Mouse (Mus musculus): ENCODE measurements at regions not wholly inside any gene's neighbourhood (a gene's known extent, or its start where the extent isn't known, plus 50 kb on each side); places are given as distances from the start of the nearest gene placed in this dataset.

DNA sequence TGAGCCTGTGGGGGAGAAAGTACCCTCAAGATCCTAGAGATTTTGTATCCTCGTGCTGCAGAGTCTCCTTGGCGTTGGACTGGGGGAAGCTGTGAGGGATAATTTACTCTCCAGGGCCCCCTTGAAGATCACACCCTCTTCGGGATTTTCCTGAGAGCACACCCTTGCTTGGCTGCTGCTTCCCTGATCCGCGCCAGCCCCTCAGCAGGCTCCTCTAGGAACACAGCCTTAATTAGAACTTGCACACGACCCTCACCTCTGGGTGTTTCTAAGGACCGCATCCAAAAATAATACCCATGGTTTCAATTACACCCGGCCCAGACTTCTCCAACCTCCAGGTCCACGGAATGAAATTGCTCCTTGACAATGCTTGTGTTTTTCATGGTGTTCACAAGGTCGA, 553.6 kb downstream of the Bnc2 start:
- no peaks in the 10 kb centered on the region for H3K27me3 ChIP-seq (ENCODE audit: control insufficient read depth, insufficient read depth, low read length)
- H3K36me3 ChIP-seq (ENCODE audit: control insufficient read depth, insufficient read depth, low read length): no peaks in the 10 kb centered on the region
- H3K27ac ChIP-seq (ENCODE audit: control insufficient read depth, insufficient read depth, low read depth, low read length): no peak overlapping the region
- TF ChIP-seq CTCF (IDR thresholded peaks at IDR 0.05; ENCODE audit: control insufficient read depth, insufficient read depth, insufficient replicate concordance, low read depth, low read length) (no peak), POLR2A (IDR thresholded peaks at IDR 0.05; ENCODE audit: control insufficient read depth, low read depth, low read length) (no peak)
- H3K4me1 ChIP-seq (ENCODE audit: control insufficient read depth, insufficient read depth, low read length): no peaks in the 10 kb centered on the region
- no peak overlapping the region for H3K4me3 ChIP-seq (ENCODE audit: control insufficient read depth, low read depth, low read length)

DNA sequence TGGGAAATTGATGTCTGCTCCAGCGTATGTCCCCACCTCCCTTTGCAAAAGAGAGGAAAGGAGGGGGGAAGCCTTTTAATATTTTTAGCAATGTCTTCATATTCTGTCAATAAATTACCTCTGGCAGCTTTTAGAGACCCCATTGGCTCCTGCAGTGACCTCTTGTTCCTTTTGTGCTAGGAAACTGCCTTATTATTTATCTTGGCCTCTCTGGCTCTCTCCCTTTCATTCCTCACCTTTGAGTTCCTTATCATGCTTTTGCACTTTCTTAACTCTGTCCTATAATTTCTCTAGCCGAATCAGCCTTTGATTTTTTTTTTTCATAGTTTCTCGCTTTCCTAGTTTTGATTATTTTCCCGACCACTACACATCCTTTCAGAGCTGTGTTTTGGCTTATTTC, 548.7 kb downstream of the Bnc2 start:
- no peaks in the 10 kb centered on the region for H3K27me3 ChIP-seq (ENCODE audit: control insufficient read depth, insufficient read depth, low read length)
- no peaks in the 10 kb centered on the region for H3K36me3 ChIP-seq (ENCODE audit: control insufficient read depth, insufficient read depth, low read length)
- no peak overlapping the region for H3K4me3 ChIP-seq (ENCODE audit: control insufficient read depth, low read depth, low read length)
- H3K27ac ChIP-seq (ENCODE audit: control insufficient read depth, insufficient read depth, low read depth, low read length): no peak overlapping the region
- TF ChIP-seq CTCF (IDR thresholded peaks at IDR 0.05; ENCODE audit: control insufficient read depth, insufficient read depth, insufficient replicate concordance, low read depth, low read length): no peak
- no peak for TF ChIP-seq POLR2A (IDR thresholded peaks at IDR 0.05; ENCODE audit: control insufficient read depth, low read depth, low read length)
- no peaks in the 10 kb centered on the region for H3K4me1 ChIP-seq (ENCODE audit: control insufficient read depth, insufficient read depth, low read length)

DNA sequence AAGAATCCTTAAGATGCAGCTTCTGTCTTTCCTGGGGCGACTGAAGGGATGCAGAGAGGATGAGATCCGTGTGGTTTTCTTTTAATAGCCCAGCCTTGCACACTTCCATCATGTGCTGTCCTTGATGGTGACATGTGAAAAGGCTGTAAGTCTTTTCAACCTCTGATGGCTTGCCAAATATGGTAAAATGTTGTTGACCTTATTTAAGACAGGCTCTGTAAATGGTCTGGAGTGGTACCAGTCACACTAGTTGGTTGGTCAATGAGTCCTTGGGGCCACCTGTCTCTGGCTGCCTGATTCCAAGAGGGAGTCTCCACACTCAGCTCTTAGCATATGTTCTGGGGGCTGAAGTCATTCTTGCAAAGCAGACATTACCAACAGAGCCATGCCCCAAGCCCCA, 547.7 kb downstream of the Bnc2 start:
- Histone ChIP-seq H3K4me3 (ENCODE audit: control insufficient read depth, low read depth, low read length) (no peak overlapping the region), H3K27me3 (ENCODE audit: control insufficient read depth, insufficient read depth, low read length) (no peaks in the 10 kb centered on the region), H3K27ac (ENCODE audit: control insufficient read depth, insufficient read depth, low read depth, low read length) (no peak overlapping the region), H3K36me3 (ENCODE audit: control insufficient read depth, insufficient read depth, low read length) (no peaks in the 10 kb centered on the region), H3K4me1 (ENCODE audit: control insufficient read depth, insufficient read depth, low read length) (no peaks in the 10 kb centered on the region)
- TF ChIP-seq CTCF (IDR thresholded peaks at IDR 0.05; ENCODE audit: control insufficient read depth, insufficient read depth, insufficient replicate concordance, low read depth, low read length) (no peak), POLR2A (IDR thresholded peaks at IDR 0.05; ENCODE audit: control insufficient read depth, low read depth, low read length) (no peak)

DNA sequence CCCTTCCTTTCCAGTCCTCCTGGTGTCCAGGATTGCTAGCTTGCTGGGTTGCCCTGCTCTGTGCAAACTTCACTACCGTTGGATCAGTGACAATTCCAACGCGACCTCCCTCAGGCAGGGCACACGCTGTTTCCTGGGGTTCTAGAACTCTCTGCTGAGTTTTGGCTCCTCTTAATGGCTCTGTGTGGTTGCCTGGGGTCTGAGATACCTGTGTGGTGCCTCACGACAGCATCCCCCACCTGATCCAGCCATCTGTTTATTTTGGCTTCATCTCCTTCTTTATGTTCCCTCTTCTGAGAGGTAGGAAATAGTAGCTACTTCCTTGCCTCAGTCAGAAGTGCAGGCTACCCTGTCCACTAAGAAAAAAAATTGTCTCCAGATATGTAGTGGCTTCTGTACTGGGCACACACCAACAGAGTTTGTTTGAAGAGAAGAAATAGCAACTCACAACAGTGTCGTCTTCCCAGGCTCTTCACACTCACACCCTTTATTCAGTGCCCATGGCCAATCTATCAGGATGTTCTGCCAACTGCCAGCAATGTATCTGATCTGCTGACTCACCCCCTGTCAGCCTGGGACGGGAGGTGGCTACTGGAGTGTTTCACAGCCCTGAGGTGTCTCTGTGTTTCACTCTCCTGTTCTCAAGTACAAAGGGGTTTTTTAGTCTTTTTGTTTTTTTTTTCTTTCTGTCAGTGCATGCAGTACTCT, 544.1 kb downstream of the Bnc2 start:
- no peak overlapping the region for H3K27ac ChIP-seq (ENCODE audit: control insufficient read depth, insufficient read depth, low read depth, low read length)
- no peaks in the 10 kb centered on the region for H3K27me3 ChIP-seq (ENCODE audit: control insufficient read depth, insufficient read depth, low read length)
- TF ChIP-seq POLR2A (IDR thresholded peaks at IDR 0.05; ENCODE audit: control insufficient read depth, low read depth, low read length) (no peak), CTCF (IDR thresholded peaks at IDR 0.05; ENCODE audit: control insufficient read depth, insufficient read depth, insufficient replicate concordance, low read depth, low read length) (no peak)
- H3K4me3 ChIP-seq (ENCODE audit: control insufficient read depth, low read depth, low read length): no peak overlapping the region
- no peaks in the 10 kb centered on the region for H3K36me3 ChIP-seq (ENCODE audit: control insufficient read depth, insufficient read depth, low read length)
- H3K4me1 ChIP-seq (ENCODE audit: control insufficient read depth, insufficient read depth, low read length): no peaks in the 10 kb centered on the region

DNA sequence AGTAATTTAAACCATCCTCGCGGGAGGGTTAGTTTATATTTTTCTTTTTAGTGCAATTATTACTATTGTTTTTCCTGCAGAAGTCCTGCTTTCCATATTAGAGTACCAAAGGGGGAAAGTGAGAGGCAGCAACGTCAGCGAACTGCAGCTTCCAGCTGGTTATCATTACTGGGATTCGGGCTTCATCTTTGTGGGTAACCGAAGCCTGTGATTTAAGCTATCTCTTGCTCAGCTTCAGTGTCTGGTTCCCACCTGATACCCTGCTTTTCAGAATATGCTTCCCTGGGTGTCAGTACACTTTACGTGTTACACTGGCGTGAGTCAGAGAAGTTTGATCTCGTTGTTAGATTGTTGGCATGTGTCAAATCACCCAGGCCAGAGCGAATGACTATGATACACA, 539.3 kb downstream of the Bnc2 start:
- Histone ChIP-seq H3K4me1 (ENCODE audit: control insufficient read depth, insufficient read depth, low read length) (no peaks in the 10 kb centered on the region), H3K27me3 (ENCODE audit: control insufficient read depth, insufficient read depth, low read length) (no peaks in the 10 kb centered on the region), H3K4me3 (ENCODE audit: control insufficient read depth, low read depth, low read length) (no peak overlapping the region), H3K36me3 (ENCODE audit: control insufficient read depth, insufficient read depth, low read length) (no peaks in the 10 kb centered on the region), H3K27ac (ENCODE audit: control insufficient read depth, insufficient read depth, low read depth, low read length) (no peak overlapping the region)
- TF ChIP-seq POLR2A (IDR thresholded peaks at IDR 0.05; ENCODE audit: control insufficient read depth, low read depth, low read length): no peak
- no peak for TF ChIP-seq CTCF (IDR thresholded peaks at IDR 0.05; ENCODE audit: control insufficient read depth, insufficient read depth, insufficient replicate concordance, low read depth, low read length)

DNA sequence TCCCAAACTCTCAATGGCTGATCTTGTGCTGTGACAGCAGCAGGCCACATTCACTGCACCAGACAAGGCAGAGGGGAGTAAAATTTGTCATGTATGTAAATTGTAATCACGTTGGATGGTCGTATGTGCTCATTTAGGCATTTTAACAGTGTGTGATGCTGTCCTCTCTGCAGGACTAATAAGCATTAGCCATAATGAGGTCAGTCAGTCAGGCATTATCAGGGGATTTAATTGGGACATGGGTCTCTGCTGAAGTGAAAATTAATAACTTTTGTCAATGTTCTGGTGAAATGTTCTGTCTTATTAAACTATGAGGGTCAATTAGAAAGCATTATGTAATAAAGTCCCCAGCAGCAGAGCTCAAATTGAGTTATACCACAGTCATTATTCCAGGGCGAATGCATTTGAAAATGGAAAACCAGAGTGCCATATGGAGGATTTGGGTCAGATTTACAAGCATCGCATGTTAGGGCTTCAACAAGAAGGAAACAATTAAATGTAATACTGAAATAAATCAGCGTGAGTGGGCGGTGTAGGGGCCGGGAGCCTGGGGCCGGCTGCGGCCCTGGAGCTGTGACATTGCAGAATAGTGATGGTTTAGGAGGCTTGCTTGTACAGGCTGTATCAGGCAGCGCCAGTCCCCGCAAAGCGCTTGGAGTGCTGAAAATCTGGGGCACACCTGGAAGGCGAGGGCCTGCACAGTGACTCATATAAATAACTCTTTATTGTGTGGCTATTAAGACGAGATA, 537.7 kb downstream of the Bnc2 start:
- H3K36me3 ChIP-seq (ENCODE audit: control insufficient read depth, insufficient read depth, low read length): no peaks in the 10 kb centered on the region
- TF ChIP-seq CTCF (IDR thresholded peaks at IDR 0.05; ENCODE audit: control insufficient read depth, insufficient read depth, insufficient replicate concordance, low read depth, low read length): no peak
- TF ChIP-seq POLR2A (IDR thresholded peaks at IDR 0.05; ENCODE audit: control insufficient read depth, low read depth, low read length): no peak
- H3K27me3 ChIP-seq (ENCODE audit: control insufficient read depth, insufficient read depth, low read length): no peaks in the 10 kb centered on the region
- H3K27ac ChIP-seq (ENCODE audit: control insufficient read depth, insufficient read depth, low read depth, low read length): no peak overlapping the region
- H3K4me1 ChIP-seq (ENCODE audit: control insufficient read depth, insufficient read depth, low read length): no peaks in the 10 kb centered on the region
- H3K4me3 ChIP-seq (ENCODE audit: control insufficient read depth, low read depth, low read length): no peak overlapping the region

DNA sequence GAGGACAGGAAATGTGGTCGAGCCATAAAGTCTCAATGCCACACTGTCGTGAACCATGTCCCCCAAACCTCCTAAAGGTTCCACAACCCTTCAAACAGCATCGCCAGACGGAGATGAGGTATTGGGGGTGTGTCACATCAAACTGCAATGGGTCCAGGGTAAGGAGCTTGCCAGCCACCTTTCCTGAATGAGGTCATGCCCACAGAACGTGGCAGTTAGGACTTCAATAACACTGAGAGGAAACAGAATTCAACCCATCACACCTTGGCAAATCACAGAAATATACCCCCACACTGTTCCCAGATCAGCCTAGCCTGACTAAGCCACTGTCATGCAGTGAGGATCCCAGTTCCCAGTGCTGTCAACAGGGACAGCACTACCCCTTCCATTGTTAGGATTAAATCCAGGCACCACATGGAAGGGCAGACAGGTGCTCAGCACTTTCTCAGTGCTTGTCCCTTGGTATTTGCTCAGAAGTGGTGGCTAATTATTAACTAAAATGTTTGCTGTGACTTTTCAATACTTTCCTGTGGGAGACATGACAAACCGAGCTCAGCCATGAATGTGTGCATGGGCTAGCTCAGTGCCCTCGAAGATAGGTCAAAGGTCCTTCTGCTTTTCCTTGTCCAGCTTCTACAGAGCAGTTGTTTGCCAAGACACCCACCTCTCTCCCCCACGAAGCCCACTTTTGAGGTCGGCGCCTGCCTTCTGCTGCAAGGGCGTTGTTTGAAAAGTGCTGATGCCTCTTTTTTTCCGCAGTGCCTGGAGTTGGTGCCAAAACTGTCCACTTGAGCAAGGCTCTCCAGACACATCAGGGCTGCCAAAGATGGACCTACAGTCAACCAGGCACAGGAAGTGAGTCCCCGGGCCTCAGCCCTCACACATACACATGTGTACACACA, 525.7 kb downstream of the Bnc2 start:
- no peak for TF ChIP-seq CTCF (IDR thresholded peaks at IDR 0.05; ENCODE audit: control insufficient read depth, insufficient read depth, insufficient replicate concordance, low read depth, low read length)
- no peak for TF ChIP-seq POLR2A (IDR thresholded peaks at IDR 0.05; ENCODE audit: control insufficient read depth, low read depth, low read length)
- Histone ChIP-seq H3K4me3 (ENCODE audit: control insufficient read depth, low read depth, low read length) (no peak overlapping the region), H3K27me3 (ENCODE audit: control insufficient read depth, insufficient read depth, low read length) (no peaks in the 10 kb centered on the region), H3K36me3 (ENCODE audit: control insufficient read depth, insufficient read depth, low read length) (no peaks in the 10 kb centered on the region), H3K27ac (ENCODE audit: control insufficient read depth, insufficient read depth, low read depth, low read length) (no peak overlapping the region), H3K4me1 (ENCODE audit: control insufficient read depth, insufficient read depth, low read length) (no peaks in the 10 kb centered on the region)
